8 mouse cellular contexts compared by ENCODE assay signal in genomic region chr8:82027401-82027800, GRCm38 (mm10).
DNase-seq lines count a peak whose midpoint lies in the region; ATAC-seq lines count a peak whose summit lies in the region.

No protein-coding gene starts in this region.

- WGBS in midbrain, embryonic 12.5 days = 71% methylated on average over 3 of the region's 3 CpGs
- WGBS in midbrain, embryonic 11.5 days = 72% methylated on average over 3 of the region's 3 CpGs
- 51% methylated on average over 3 of the region's 3 CpGs for WGBS in heart, embryonic 16.5 days

- no peak overlapping the region for H3K4me2 ChIP-seq in midbrain, embryonic 12.5 days (replicated peaks)
- H3K4me2 ChIP-seq in midbrain, embryonic 11.5 days = no peak overlapping the region
- H3K4me2 ChIP-seq in heart, embryonic 16.5 days (ENCODE audit: low read depth, low read length) = no peak overlapping the region

- no peaks in the 10 kb centered on the region for H3K9me3 ChIP-seq in midbrain, embryonic 12.5 days
- H3K9me3 ChIP-seq in midbrain, embryonic 11.5 days (ENCODE audit: control insufficient read depth, low read length) = no peaks in the 10 kb centered on the region
- H3K9me3 ChIP-seq in heart, embryonic 16.5 days (replicated peaks; ENCODE audit: control insufficient read depth, low read length) = no peaks in the 10 kb centered on the region

- H3K27ac ChIP-seq in midbrain, embryonic 12.5 days (replicated peaks) = no peak overlapping the region
- no peak overlapping the region for H3K27ac ChIP-seq in midbrain, embryonic 11.5 days (ENCODE audit: low read depth, low read length)
- H3K27ac ChIP-seq in heart, embryonic 16.5 days (ENCODE audit: low read length) = 0 out of 2 replicates have a peak overlapping the region, but pooled peaks have one; percentile 9

- peak; percentile 15 for DNase-seq in adrenal gland, adult 2 months
- no peak for DNase-seq in adrenal gland, adult 18-20 months (ENCODE audit: low spot score in 2 of 2)
- no peak for DNase-seq in midbrain, embryonic 11.5 days (ENCODE audit: low spot score, missing footprints)
- DNase-seq in lung, postnatal 14 days = peak; percentile 20
- DNase-seq in urinary bladder, postnatal 25 days (ENCODE audit: low spot score) = no peak
- DNase-seq in layer of hippocampus, postnatal 36 days = no peak

- ATAC-seq in midbrain, embryonic 12.5 days (ENCODE audit: low FRiP score, low read depth) = 0 out of 2 replicates have a peak, but pooled peaks have one; percentile 10
- no peak for ATAC-seq in midbrain, embryonic 11.5 days (ENCODE audit: low FRiP score)
- no peak for ATAC-seq in heart, embryonic 16.5 days (replicated peaks; ENCODE audit: extremely low read depth, insufficient read depth, low FRiP score)

- H3K27me3 ChIP-seq in midbrain, embryonic 12.5 days = no peaks in the 10 kb centered on the region
- no peaks in the 10 kb centered on the region for H3K27me3 ChIP-seq in midbrain, embryonic 11.5 days (ENCODE audit: control insufficient read depth, insufficient read depth, low read length)
- no peaks in the 10 kb centered on the region for H3K27me3 ChIP-seq in heart, embryonic 16.5 days (ENCODE audit: control insufficient read depth, insufficient read depth, low read length)

- H3K4me1 ChIP-seq in midbrain, embryonic 12.5 days = no peaks in the 10 kb centered on the region
- peaks cover 2% of the 10 kb centered on the region; the same call in 1 of the 2 replicates for H3K4me1 ChIP-seq in midbrain, embryonic 11.5 days (ENCODE audit: control insufficient read depth, insufficient read depth, low read length)
- peaks cover 5% of the 10 kb centered on the region; the same call in 1 of the 2 replicates for H3K4me1 ChIP-seq in heart, embryonic 16.5 days (ENCODE audit: control insufficient read depth, insufficient read depth, low read length)

- H3K4me3 ChIP-seq in midbrain, embryonic 12.5 days = no peak overlapping the region
- H3K4me3 ChIP-seq in midbrain, embryonic 11.5 days (ENCODE audit: low read depth, low read length) = no peak overlapping the region
- H3K4me3 ChIP-seq in heart, embryonic 16.5 days (ENCODE audit: low read length) = no peak overlapping the region

- H3K9ac ChIP-seq in midbrain, embryonic 12.5 days (replicated peaks) = no peak overlapping the region
- no peak overlapping the region for H3K9ac ChIP-seq in midbrain, embryonic 11.5 days (ENCODE audit: low read length)
- H3K9ac ChIP-seq in heart, embryonic 16.5 days (ENCODE audit: low read length) = no peak overlapping the region

- H3K36me3 ChIP-seq in midbrain, embryonic 12.5 days = no peaks in the 10 kb centered on the region
- H3K36me3 ChIP-seq in midbrain, embryonic 11.5 days (ENCODE audit: control insufficient read depth, insufficient read depth, low read length) = no peaks in the 10 kb centered on the region
- no peaks in the 10 kb centered on the region for H3K36me3 ChIP-seq in heart, embryonic 16.5 days (ENCODE audit: control insufficient read depth, insufficient read depth)

Comparison
In these comparisons a context has a peak if more than half of its experiments do, and no peak if none do; other contexts are left out.
1. DNase-seq: peak in adrenal gland, adult 2 months (single experiment) and lung, postnatal 14 days (single experiment); none in adrenal gland, adult 18-20 months (0 of 2), midbrain, embryonic 11.5 days (single experiment), urinary bladder, postnatal 25 days (single experiment) and layer of hippocampus, postnatal 36 days (0 of 2).